Mouse (Mus musculus): ENCODE measurements around the gene Ceacam19. TPM values are rescaled to one million over a fixed set of nuclear protein-coding genes. Genes with fewer than 3 reads are reported as not detected.
A peak's percentile ranks its signal among the peaks of the same experiment; 100 is the strongest.

The Ceacam19 gene
- polyA plus RNA-seq, 1 experiment from 2014 or later: 0.48 TPM

DNA sequence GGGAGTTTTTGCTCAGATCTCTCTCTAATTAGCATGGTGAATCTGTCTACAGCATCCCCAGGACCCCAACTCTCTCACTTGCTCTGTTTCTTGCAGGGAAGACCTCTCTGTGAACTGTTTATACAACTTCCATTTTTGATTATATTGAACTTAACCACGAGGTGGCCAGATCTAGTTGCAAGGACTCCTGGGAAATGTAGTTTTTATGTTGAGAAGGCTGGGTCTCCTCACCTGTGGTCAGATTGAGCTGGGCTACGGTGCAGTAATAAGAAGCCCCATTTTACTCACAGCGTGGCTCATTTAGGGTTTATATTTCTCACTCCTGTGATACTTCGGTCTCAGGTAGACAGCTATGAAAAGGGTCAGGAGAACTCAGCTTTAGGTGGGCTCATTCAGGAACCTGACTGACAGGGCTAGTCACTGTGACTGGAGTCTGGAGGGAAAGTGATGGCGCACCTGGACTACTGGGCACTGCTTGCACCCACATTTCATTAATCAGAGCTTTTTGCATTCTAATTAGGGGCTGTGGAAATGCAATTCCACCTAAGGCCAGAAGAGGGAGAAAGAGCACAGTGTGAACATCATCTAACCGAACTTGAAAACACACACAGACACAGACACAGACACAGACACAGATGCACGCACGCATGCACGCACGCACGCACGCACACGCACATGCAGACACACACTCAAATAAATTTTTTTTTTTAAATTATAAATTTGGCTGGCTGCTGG is 11.7 kb downstream of the Ceacam19 start:
- Histone ChIP-seq H3K27me3 (no peaks in the 10 kb centered on the region), H3K4me1 (no peaks in the 10 kb centered on the region), H3K27ac (no peak overlapping the region), H3K4me3 (no peak overlapping the region), H3K9me3 (no peaks in the 10 kb centered on the region), H3K9ac (no peak overlapping the region), H3K36me3 (no peaks in the 10 kb centered on the region), H3K4me2 (no peak overlapping the region)
- 50% methylated on average over 13 of the region's 13 CpGs for WGBS
- no peak for ATAC-seq (ENCODE audit: insufficient number of reproducible peaks, insufficient read depth, low FRiP score, low TSS enrichment, low read depth)

DNA sequence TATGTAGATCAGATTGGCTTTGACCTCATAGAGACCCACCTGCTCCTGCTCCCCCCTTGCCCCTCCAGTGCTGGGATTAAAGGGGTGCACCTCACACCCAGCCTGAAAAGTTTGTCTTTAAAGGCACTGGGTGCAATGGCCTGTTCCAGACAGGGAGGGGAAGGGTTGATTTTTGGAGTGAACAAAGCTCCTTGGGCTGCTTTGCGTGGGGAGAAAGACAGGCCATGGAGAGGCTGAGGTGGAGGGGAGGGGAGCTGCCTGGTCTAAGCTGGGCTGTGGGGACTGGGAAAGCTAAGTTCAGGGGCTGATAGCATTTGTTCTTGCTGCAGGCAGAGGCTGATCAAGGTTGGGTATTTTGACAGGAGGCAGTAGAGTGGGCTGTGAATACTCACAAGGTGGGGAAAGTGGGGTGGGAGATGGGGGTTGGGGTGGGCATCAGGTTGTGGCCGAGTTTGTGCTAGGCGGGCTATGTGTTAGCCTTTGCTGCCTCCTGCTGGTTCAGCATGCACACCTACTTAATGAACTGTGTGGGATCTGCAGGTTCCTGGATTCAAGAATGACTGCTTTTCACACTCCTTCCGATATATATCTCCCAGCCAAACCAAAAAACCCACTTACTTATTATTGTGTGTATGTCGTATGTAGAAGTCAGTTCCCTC is 15.7 kb downstream of the Ceacam19 start:
- H3K9ac ChIP-seq: no peak overlapping the region
- no peak for ATAC-seq (ENCODE audit: insufficient number of reproducible peaks, insufficient read depth, low FRiP score, low TSS enrichment, low read depth)
- no peaks in the 10 kb centered on the region for H3K9me3 ChIP-seq
- 46% methylated on average over 5 of the region's 5 CpGs for WGBS
- no peak overlapping the region for H3K27ac ChIP-seq
- no peaks in the 10 kb centered on the region for H3K27me3 ChIP-seq
- H3K36me3 ChIP-seq: no peaks in the 10 kb centered on the region
- H3K4me1 ChIP-seq: no peaks in the 10 kb centered on the region
- no peak overlapping the region for H3K4me2 ChIP-seq
- no peak overlapping the region for H3K4me3 ChIP-seq

DNA sequence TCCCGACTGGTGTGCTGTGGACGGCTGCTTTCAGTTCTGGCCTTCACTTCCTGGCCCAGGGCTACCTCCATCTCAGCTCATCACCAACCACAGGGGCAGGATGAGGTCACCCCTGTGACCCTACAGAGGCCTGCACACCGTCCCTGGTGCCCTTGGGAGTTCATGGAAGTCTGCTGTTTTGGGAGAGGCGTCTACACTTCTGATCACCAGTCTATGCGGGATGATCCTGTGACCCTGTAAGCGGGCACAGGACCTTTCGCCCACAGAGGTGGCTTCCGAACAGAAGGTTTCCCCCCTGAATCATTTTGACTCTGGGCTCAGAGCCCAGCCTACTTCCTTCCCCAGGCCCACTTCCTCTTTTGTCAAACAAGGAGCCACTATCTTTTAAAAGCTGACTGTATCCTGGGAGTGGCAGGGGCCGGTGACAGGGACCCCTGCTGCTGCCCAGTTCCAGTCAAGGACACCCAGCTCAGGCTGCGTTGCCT is 16.6 kb downstream of the Ceacam19 start:
- H3K4me3 ChIP-seq: no peak overlapping the region
- H3K9me3 ChIP-seq: no peaks in the 10 kb centered on the region
- no peak overlapping the region for H3K4me2 ChIP-seq
- H3K27ac ChIP-seq: no peak overlapping the region
- H3K36me3 ChIP-seq: no peaks in the 10 kb centered on the region
- 0 out of 2 replicates have a peak overlapping the region, but pooled peaks have one; percentile 37 for H3K9ac ChIP-seq
- no peaks in the 10 kb centered on the region for H3K4me1 ChIP-seq
- 49% methylated on average over 10 of the region's 10 CpGs for WGBS
- no peaks in the 10 kb centered on the region for H3K27me3 ChIP-seq
- no peak for ATAC-seq (ENCODE audit: insufficient number of reproducible peaks, insufficient read depth, low FRiP score, low TSS enrichment, low read depth)

DNA sequence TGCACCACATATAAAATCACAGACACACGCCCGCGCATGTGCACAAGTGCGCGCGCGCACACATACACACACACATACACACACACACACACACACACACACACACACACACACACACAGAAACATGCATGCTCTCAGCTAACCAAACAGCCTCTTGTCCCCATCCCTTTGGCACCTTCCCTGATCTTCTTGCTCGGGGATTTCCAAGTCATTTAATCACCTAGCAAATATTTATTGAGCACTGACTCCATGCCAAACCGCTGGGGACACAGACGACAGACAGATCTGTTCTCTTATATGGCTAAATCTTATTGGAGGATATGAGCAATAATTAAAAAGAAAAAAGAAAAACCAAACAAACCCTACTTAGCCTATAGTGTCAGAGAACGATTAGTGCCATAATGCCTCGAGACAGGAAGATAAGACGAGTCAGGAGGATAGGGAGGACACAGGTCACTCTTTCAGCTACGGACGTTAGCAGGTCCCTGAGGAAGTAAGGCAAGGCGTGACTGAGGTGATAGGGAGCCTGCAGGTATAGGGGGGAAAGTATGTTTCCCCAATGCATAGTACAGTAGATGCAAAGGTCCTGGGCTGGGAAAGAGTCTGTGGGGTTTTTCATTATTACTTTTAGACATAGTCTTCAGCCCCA is 19.9 kb downstream of the Ceacam19 start:
- no peak overlapping the region for H3K9ac ChIP-seq
- H3K4me1 ChIP-seq: no peaks in the 10 kb centered on the region
- no peaks in the 10 kb centered on the region for H3K9me3 ChIP-seq
- no peaks in the 10 kb centered on the region for H3K36me3 ChIP-seq
- H3K4me3 ChIP-seq: no peak overlapping the region
- no peak for ATAC-seq (ENCODE audit: insufficient number of reproducible peaks, insufficient read depth, low FRiP score, low TSS enrichment, low read depth)
- H3K27me3 ChIP-seq: no peaks in the 10 kb centered on the region
- H3K4me2 ChIP-seq: no peak overlapping the region
- H3K27ac ChIP-seq: no peak overlapping the region
- WGBS: 87% methylated on average over 16 of the region's 16 CpGs

DNA sequence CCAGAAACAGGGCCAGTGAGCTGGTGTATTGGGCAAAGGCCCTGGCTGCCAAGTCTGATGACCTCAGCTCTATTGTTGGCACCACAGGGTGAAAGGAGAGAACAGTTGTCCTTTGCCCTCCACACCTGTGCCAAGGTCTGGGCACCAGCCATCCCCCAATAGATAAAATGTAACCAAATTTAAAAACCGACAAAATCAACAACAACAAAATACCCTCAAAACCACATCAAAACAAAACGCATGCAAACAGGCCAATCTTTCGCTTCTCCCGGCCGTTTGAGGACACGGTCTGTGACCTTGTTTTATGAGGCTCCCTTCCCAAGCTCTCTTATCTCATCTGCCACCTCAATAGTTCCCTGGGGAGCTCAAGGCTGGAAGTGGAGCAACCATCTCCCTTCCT is 21.3 kb downstream of the Ceacam19 start:
- WGBS: 89% methylated on average over 6 of the region's 6 CpGs
- no peaks in the 10 kb centered on the region for H3K9me3 ChIP-seq
- no peaks in the 10 kb centered on the region for H3K27me3 ChIP-seq
- no peak overlapping the region for H3K9ac ChIP-seq
- no peak overlapping the region for H3K27ac ChIP-seq
- ATAC-seq (ENCODE audit: insufficient number of reproducible peaks, insufficient read depth, low FRiP score, low TSS enrichment, low read depth): no peak
- no peaks in the 10 kb centered on the region for H3K36me3 ChIP-seq
- H3K4me2 ChIP-seq: no peak overlapping the region
- no peaks in the 10 kb centered on the region for H3K4me1 ChIP-seq
- H3K4me3 ChIP-seq: no peak overlapping the region

DNA sequence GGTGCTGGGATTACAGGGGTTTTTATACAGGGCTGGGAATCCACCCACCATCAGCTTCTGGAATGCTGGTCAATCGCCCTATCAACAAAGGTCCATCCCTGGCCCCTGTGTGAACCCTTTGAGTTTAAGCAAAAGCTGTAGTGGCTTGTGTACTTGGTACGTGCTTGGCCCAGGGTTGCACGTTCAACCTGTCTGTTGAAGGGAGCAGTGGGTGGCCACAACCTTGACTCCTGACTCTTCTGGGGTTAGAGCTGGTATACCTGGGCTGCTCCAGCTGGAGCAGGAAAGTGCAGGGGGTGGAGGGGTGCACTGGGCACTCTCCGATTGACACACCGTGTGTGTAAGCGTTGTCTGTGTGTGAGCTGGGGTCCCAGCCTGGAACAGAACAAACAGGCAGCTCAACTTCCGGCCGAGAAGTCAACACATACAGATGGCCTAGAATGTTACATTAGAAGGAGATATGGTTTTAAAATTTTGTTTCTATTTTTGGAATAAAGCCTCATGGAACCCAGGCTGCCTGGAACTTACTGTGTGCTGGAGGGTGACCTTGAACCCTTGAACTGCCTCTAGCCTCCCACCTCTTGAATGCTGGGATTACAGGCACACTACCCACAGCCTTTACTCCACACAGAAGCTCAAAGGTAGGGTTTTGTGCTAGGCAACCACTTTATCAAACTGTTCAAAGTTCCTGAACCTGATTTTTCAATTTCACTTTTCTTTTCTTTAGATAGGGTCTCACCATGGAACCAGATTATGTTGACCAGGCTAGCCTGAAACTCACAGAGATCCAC is 22.3 kb downstream of the Ceacam19 start:
- Histone ChIP-seq H3K27ac (no peak overlapping the region), H3K4me3 (no peak overlapping the region), H3K4me1 (no peaks in the 10 kb centered on the region), H3K9ac (no peak overlapping the region), H3K4me2 (no peak overlapping the region), H3K9me3 (no peaks in the 10 kb centered on the region), H3K36me3 (no peaks in the 10 kb centered on the region), H3K27me3 (no peaks in the 10 kb centered on the region)
- 78% methylated on average over 8 of the region's 8 CpGs for WGBS
- ATAC-seq (ENCODE audit: insufficient number of reproducible peaks, insufficient read depth, low FRiP score, low TSS enrichment, low read depth): no peak

DNA sequence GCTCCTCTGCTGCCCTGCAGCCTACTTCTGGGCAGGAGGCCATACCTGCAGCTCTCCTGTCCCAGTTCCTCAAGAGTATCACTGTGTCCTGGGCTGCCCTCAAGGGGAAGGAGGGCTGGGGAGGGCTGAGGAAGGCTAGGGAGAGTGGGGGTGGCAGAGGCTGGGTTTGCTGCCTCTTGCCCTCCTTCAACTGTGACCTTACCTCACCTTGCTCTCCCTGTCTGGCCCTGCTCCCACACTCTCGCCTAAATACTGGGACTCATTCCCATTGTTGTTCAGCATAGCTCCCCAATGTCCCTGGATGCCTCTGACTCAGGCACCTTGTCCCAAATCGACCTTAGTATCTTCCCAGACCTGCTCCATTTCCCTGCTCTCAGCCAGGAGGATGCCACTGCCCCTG is 23.5 kb downstream of the Ceacam19 start:
- no peaks in the 10 kb centered on the region for H3K9me3 ChIP-seq
- H3K4me2 ChIP-seq: no peak overlapping the region
- H3K36me3 ChIP-seq: no peaks in the 10 kb centered on the region
- no peak overlapping the region for H3K27ac ChIP-seq
- no peak overlapping the region for H3K4me3 ChIP-seq
- no peak for ATAC-seq (ENCODE audit: insufficient number of reproducible peaks, insufficient read depth, low FRiP score, low TSS enrichment, low read depth)
- WGBS: 38% methylated on average over 2 of the region's 2 CpGs
- H3K27me3 ChIP-seq: no peaks in the 10 kb centered on the region
- no peak overlapping the region for H3K9ac ChIP-seq
- H3K4me1 ChIP-seq: no peaks in the 10 kb centered on the region

DNA sequence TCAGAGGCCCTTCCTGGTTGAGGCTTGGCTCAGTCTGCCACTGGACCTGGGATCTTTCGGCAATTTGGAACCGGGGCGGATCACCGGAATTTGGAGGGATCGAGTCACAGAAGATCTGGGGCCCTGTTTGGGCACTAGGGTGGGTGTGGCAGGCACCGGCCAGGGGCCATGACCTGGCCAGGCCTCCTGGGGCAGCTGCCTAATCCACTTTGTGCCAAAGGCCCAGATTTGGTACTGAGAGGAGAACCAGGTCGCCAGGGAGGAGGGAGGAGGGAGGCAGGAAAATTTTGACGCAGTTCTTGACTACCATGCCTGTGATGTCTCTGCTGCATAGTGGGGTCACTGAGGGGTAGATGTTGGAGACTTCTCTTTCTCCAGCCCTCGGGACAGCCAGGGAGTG is 26.6 kb downstream of the Ceacam19 start, which contains the start of gene Ceacam16:
Gene Ceacam16, minus strand, starts transcription at position 101 of the 400 bp plus-strand sequence.
- no peaks in the 10 kb centered on the region for H3K9me3 ChIP-seq
- H3K4me3 ChIP-seq: no peak within 1 kb of the TSS
- no peak for ATAC-seq (ENCODE audit: insufficient number of reproducible peaks, insufficient read depth, low FRiP score, low TSS enrichment, low read depth)
- no peak within 1 kb of the TSS for H3K4me2 ChIP-seq
- WGBS: 78% methylated on average over 9 of the region's 9 CpGs
- no peaks in the 10 kb centered on the region for H3K4me1 ChIP-seq
- H3K27ac ChIP-seq: no peak within 1 kb of the TSS
- no peak within 1 kb of the TSS for H3K9ac ChIP-seq
- no peaks in the 10 kb centered on the region for H3K36me3 ChIP-seq
- no peaks in the 10 kb centered on the region for H3K27me3 ChIP-seq

DNA sequence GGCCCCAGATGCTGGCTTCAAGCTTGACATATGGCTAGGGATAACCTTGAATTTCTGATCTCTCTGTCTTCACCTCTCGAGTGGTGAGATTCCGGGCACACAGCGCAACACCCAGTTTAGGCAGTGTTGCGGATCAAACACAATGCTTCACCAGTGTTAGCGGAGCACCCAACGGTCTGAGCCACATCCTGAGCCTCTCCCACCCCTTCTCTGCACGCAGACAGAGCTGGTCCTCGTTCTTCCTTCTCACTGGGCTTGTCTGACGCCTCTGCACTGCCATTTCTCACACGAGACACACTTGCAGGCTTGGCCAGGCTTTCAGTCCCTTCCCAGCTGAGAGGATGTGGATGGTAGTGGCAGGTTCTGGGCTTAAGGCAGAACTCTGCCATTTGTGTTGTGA is 28.0 kb downstream of the Ceacam19 start:
- no peak for ATAC-seq (ENCODE audit: insufficient number of reproducible peaks, insufficient read depth, low FRiP score, low TSS enrichment, low read depth)
- Histone ChIP-seq H3K27me3 (no peaks in the 10 kb centered on the region), H3K9me3 (no peaks in the 10 kb centered on the region), H3K4me1 (no peaks in the 10 kb centered on the region), H3K36me3 (no peaks in the 10 kb centered on the region), H3K27ac (no peak overlapping the region), H3K4me2 (no peak overlapping the region), H3K9ac (no peak overlapping the region), H3K4me3 (no peak overlapping the region)
- 77% methylated on average over 10 of the region's 10 CpGs for WGBS

DNA sequence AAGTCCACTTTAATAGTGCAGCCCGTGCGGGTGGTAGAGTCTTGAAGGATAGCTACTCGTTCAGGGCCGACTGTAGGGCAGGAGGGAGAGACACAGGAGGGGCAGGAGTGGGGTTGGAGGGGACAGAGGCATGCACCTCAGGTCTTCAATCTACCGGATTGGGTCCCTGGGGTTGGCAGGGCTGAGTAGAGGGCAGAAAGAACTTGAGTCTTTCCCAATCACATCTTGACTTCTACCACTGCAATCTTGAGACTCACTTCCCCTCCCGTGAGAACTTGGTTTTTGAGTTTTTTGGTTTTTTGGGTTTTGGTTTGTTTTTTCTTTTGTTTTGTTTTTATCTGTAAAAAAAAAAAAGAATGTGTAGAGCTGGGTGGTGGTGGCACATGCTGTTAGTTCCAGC is 31.5 kb downstream of the Ceacam19 start:
- no peaks in the 10 kb centered on the region for H3K36me3 ChIP-seq
- H3K4me2 ChIP-seq: no peak overlapping the region
- H3K27ac ChIP-seq: no peak overlapping the region
- H3K9ac ChIP-seq: no peak overlapping the region
- H3K4me1 ChIP-seq: peaks cover 6% of the 10 kb centered on the region; the same call in 1 of the 2 replicates
- no peak overlapping the region for H3K4me3 ChIP-seq
- H3K27me3 ChIP-seq: peaks cover 20% of the 10 kb centered on the region
- ATAC-seq (ENCODE audit: insufficient number of reproducible peaks, insufficient read depth, low FRiP score, low TSS enrichment, low read depth): no peak
- no peaks in the 10 kb centered on the region for H3K9me3 ChIP-seq
- WGBS: 83% methylated on average over 6 of the region's 6 CpGs

DNA sequence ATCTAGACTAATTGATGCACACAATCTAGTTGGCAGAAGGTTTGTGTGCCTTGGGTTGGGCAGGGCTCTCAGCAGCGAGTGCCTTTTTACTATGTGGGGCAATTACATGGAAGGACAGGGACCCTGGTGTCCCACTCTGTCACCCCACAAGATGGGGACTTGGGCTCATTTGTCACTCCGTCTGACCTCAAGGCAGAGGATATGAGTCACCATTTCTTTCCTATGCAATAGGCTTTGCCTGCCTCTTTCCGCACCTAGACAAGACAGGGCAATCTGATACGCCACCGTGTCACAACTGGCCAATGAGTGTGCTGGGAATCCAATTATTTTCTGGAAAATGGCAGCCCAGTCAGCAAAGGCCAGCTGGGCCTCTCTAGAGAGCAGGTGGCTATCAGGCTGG is 32.1 kb downstream of the Ceacam19 start:
- Histone ChIP-seq H3K9me3 (no peaks in the 10 kb centered on the region), H3K4me1 (peaks cover 6% of the 10 kb centered on the region; the same call in 1 of the 2 replicates), H3K4me2 (no peak overlapping the region), H3K9ac (no peak overlapping the region), H3K27ac (no peak overlapping the region), H3K27me3 (peaks cover 24% of the 10 kb centered on the region), H3K4me3 (no peak overlapping the region), H3K36me3 (no peaks in the 10 kb centered on the region)
- ATAC-seq (ENCODE audit: insufficient number of reproducible peaks, insufficient read depth, low FRiP score, low TSS enrichment, low read depth): no peak
- 82% methylated on average over 5 of the region's 5 CpGs for WGBS

Measured in embryonic facial prominence, embryonic 13.5 days (tissue).